Mouse (Mus musculus) MEL (cell line): ENCODE results near the gene Slc37a3. TPM values are rescaled to one million over a fixed set of nuclear protein-coding genes. Genes with fewer than 3 reads are reported as not detected.

Experiments used
- DNase-seq: peaks from one replicate; pipeline ENCODE4 v3.0.0; 2011; ENCODE audit warnings: low read depth, low spot score
- H3K27ac ChIP-seq: 2 replicates; pipeline ENCODE4 v1.5.1; 2012; ENCODE audit warnings: low read depth, mild to moderate bottlenecking, control low read depth, low read length, moderate library complexity; ENCODE audit not compliant: control insufficient read depth
- H3K27me3 ChIP-seq, 2 experiments: fragments of 150-350 bp in 1 of 2; sonication (generic) in 1 of 2; 2 replicates each; pipeline ENCODE4 v1.6.1; 2012; ENCODE audit warnings: low read length in 2 of 2, mild to moderate bottlenecking in 2 of 2, improper control_type of control experiment in 1 of 2, moderate library complexity in 1 of 2; ENCODE audit not compliant: insufficient read depth in 2 of 2, control insufficient read depth in 1 of 2
- H3K36me3 ChIP-seq, 2 experiments: 2 replicates each; pipeline ENCODE4 v1.6.1; 2012 to 2014; ENCODE audit warnings: low read length in 2 of 2, improper control_type of control experiment in 1 of 2, inconsistent platforms in 1 of 2, mild to moderate bottlenecking in 1 of 2; ENCODE audit not compliant: insufficient read depth in 2 of 2, control insufficient read depth in 1 of 2
- H3K4me1 ChIP-seq, 2 experiments: fragments of 150-350 bp in 1 of 2; sonication (generic) in 1 of 2; 2 replicates each; pipeline ENCODE4 v1.6.1; 2012; ENCODE audit warnings: low read length in 2 of 2, improper control_type of control experiment in 1 of 2, mild to moderate bottlenecking in 1 of 2; ENCODE audit not compliant: insufficient read depth in 2 of 2, control insufficient read depth in 1 of 2
- H3K4me3 ChIP-seq, 2 experiments: fragments of 150-350 bp in 1 of 2; sonication (generic) in 1 of 2; 2 replicates each; pipeline ENCODE4 v1.5.1; 2012; ENCODE audit warnings: low read depth in 2 of 2, low read length in 2 of 2, mild to moderate bottlenecking in 2 of 2, moderate library complexity in 2 of 2, control low read depth in 1 of 2, improper control_type of control experiment in 1 of 2; ENCODE audit not compliant: control insufficient read depth in 1 of 2, insufficient read depth in 1 of 2
- H3K79me2 ChIP-seq: 2 replicates; pipeline ENCODE4 v1.6.1; 2012; ENCODE audit warnings: mild to moderate bottlenecking, low read length, moderate library complexity; ENCODE audit not compliant: control insufficient read depth, poor library complexity, insufficient read depth
- H3K9ac ChIP-seq: 2 replicates; pipeline ENCODE4 v1.6.1; 2012; ENCODE audit warnings: low read depth, mild to moderate bottlenecking, control low read depth, low read length, moderate library complexity; ENCODE audit not compliant: control insufficient read depth, poor library complexity, severe bottlenecking
- H3K9me3 ChIP-seq: fragments of 150-350 bp; sonication (generic); replicated peaks from 2 replicates; pipeline ENCODE4 v1.6.1; 2012; ENCODE audit warnings: mild to moderate bottlenecking, low read length, improper control_type of control experiment, moderate library complexity; ENCODE audit not compliant: insufficient read depth
- CHD1 ChIP-seq: IDR thresholded peaks from 2 replicates; pipeline ENCODE4 v1.6.1; 2012; ENCODE audit warnings: low read depth, mild to moderate bottlenecking, inconsistent platforms, low read length, improper control_type of control experiment
- EP300 ChIP-seq, 2 experiments: IDR thresholded peaks; 2 replicates each; pipeline ENCODE4 v1.6.1; 2011; ENCODE audit warnings: improper control_type of control experiment in 2 of 2, low read length in 2 of 2, low read depth in 1 of 2, mild to moderate bottlenecking in 1 of 2
- GABPA ChIP-seq: IDR thresholded peaks from 2 replicates; pipeline ENCODE4 v1.6.1; 2012; ENCODE audit warnings: low read depth, mild to moderate bottlenecking, inconsistent platforms, low read length, improper control_type of control experiment, moderate library complexity
- KAT2A ChIP-seq: conservative IDR thresholded peaks from 2 replicates; pipeline ENCODE4 v1.6.1; 2012; ENCODE audit warnings: low read depth, low read length, improper control_type of control experiment, inconsistent platforms
- MAFK ChIP-seq: IDR thresholded peaks from 2 replicates; pipeline ENCODE4 v1.6.1; 2011; ENCODE audit warnings: low read depth, mild to moderate bottlenecking, low read length, improper control_type of control experiment, borderline replicate concordance
- MAX ChIP-seq: IDR thresholded peaks from 2 replicates; pipeline ENCODE4 v1.6.1; 2011; ENCODE audit warnings: low read length, improper control_type of control experiment
- MEF2A ChIP-seq: IDR thresholded peaks from 2 replicates; pipeline ENCODE4 v1.6.1; 2014; ENCODE audit warnings: low read depth, mild to moderate bottlenecking, inconsistent platforms, low read length, improper control_type of control experiment; ENCODE audit not compliant: poor library complexity, insufficient replicate concordance, severe bottlenecking; ENCODE audit errors: extremely low read depth
- MXI1 ChIP-seq: IDR thresholded peaks from 2 replicates; pipeline ENCODE4 v1.6.1; 2011; ENCODE audit warnings: mild to moderate bottlenecking, low read depth, low read length, improper control_type of control experiment
- MYB ChIP-seq: IDR thresholded peaks from 2 replicates; pipeline ENCODE4 v1.6.1; 2011; ENCODE audit warnings: mild to moderate bottlenecking, low read depth, low read length, improper control_type of control experiment
- NRF1 ChIP-seq: IDR thresholded peaks from 2 replicates; pipeline ENCODE4 v1.6.1; 2014; ENCODE audit warnings: low read depth, mild to moderate bottlenecking, inconsistent platforms, low read length, improper control_type of control experiment, moderate library complexity; ENCODE audit not compliant: poor library complexity, insufficient read depth, severe bottlenecking
- POLR2A ChIP-seq, 2 experiments: IDR thresholded peaks; 2 replicates each; pipeline ENCODE4 v1.6.1; 2011 to 2012; ENCODE audit warnings: low read length in 2 of 2, mild to moderate bottlenecking in 2 of 2, control low read depth in 1 of 2, improper control_type of control experiment in 1 of 2, low read depth in 1 of 2, moderate library complexity in 1 of 2; ENCODE audit not compliant: control insufficient read depth in 1 of 2, insufficient read depth in 1 of 2, poor library complexity in 1 of 2
- POLR2AphosphoS5 ChIP-seq: IDR thresholded peaks from 2 replicates; pipeline ENCODE4 v1.6.1; 2012; ENCODE audit warnings: low read depth, borderline replicate concordance, mild to moderate bottlenecking, inconsistent platforms, low read length, moderate library complexity, mixed read lengths
- UBTF ChIP-seq: IDR thresholded peaks from 2 replicates; pipeline ENCODE4 v1.6.1; 2012; ENCODE audit warnings: low read depth, mild to moderate bottlenecking, inconsistent platforms, low read length, improper control_type of control experiment, moderate library complexity, borderline replicate concordance; ENCODE audit not compliant: insufficient read depth
- USF2 ChIP-seq, 2 experiments: IDR thresholded peaks; 2 replicates each; pipeline ENCODE4 v1.6.1; 2011 to 2012; ENCODE audit warnings: improper control_type of control experiment in 2 of 2, low read length in 2 of 2, borderline replicate concordance in 1 of 2, inconsistent platforms in 1 of 2, low read depth in 1 of 2, mild to moderate bottlenecking in 1 of 2; ENCODE audit not compliant: insufficient read depth in 1 of 2
- ZC3H11A ChIP-seq: IDR thresholded peaks from 2 replicates; pipeline ENCODE4 v1.6.1; 2012; ENCODE audit warnings: low read depth, mild to moderate bottlenecking, inconsistent platforms, low read length, improper control_type of control experiment
- polyA plus RNA-seq, 2 experiments: library from polyadenylated mRNA; stranded (reverse) in 1 of 2; unstranded in 1 of 2; fragments of >175 nt in 1 of 2; fragments of >200 nt in 1 of 2; gene quantifications; 2 replicates each; pipeline versions ENCODE4 v1.2.1 to v1.2.4; 2012; ENCODE audit warnings: low replicate concordance in 2 of 2, low read depth in 1 of 2; ENCODE audit not compliant: insufficient read length in 2 of 2, insufficient read depth in 1 of 2, missing spikeins in 1 of 2
- total RNA-seq: library from RNA; depleted of rRNA; stranded (reverse); fragments of 300-350 nt; gene quantifications from 2 replicates; pipeline ENCODE4 v1.2.3, GENCODE M21; 2012

Gene Slc37a3
- total and polyA plus RNA-seq, 3 experiments = 4.9 to 12.0 TPM; not detected in 1

DNA sequence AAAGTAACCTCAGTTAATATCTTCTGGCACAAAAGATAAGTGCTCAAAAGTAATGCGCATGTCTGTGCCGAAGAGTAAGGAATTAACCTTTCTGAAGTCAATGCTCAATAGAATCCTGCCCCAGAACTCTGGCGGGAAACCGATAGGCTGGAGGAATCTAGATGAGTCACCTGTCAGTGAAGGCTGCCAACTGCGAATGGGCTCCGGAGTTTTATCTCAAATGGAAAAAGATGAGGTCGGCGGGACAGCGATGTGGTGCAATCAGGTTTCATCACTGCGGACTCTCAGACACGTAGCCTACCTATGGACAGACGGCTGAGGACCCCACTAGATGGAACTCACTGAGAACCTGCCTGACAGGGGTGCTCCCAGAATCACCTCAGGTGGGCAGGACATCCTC lies 63.0 kb downstream of the Slc37a3 start:
- H3K9ac ChIP-seq = no peak overlapping the region
- no peak for DNase-seq
- TF ChIP-seq EP300 (IDR thresholded peaks at IDR 0.05; ENCODE audit: low read depth in 1 of 2, low read length in 2 of 2) (no peak), POLR2AphosphoS5 (no peak), POLR2A (IDR thresholded peaks at IDR 0.05; ENCODE audit: control insufficient read depth in 1 of 2, insufficient read depth in 1 of 2, low read depth in 1 of 2, low read length in 2 of 2, poor library complexity in 1 of 2) (no peak)
- H3K4me1 ChIP-seq = peaks cover 6 to 14% of the 10 kb centered on the region in 2 experiments; a peak in 3 of 4 replicates
- H3K4me3 ChIP-seq = no peak overlapping the region
- H3K27ac ChIP-seq = no peak overlapping the region
- peaks cover 0 to 14% of the 10 kb centered on the region in 2 experiments; a peak in 2 of 4 replicates for H3K36me3 ChIP-seq
- H3K79me2 ChIP-seq = no peaks in the 10 kb centered on the region
- no peaks in the 10 kb centered on the region for H3K9me3 ChIP-seq
- no peaks in the 10 kb centered on the region for H3K27me3 ChIP-seq

DNA sequence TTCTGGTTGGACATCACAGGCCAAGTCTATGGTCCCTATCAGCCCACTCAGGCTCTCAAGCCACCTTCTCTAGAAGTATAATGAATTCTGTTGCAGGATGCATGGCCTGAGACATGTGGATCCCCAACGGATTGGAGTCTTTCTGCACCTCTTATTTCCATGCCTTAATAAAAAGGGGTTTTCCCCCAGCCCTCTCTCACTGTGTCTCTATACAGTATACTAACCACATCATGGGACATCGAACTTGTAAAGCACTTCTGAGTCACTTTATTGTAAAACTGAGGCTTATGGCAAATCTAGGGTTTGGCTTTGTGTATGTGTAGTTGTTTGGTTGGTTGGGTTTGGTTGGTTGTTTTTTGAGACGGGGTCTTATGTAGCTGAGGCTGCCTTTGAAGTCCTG lies 65.7 kb downstream of the Slc37a3 start:
- no peak overlapping the region for H3K9ac ChIP-seq
- H3K36me3 ChIP-seq = peaks cover 0 to 5% of the 10 kb centered on the region in 2 experiments; a peak in 2 of 4 replicates
- H3K27ac ChIP-seq = no peak overlapping the region
- no peaks in the 10 kb centered on the region for H3K27me3 ChIP-seq
- DNase-seq = no peak
- H3K4me3 ChIP-seq = no peak overlapping the region
- 0 out of 4 replicates have a peak, but pooled peaks cover 0 to 2% of the 10 kb centered on the region in 2 experiments for H3K4me1 ChIP-seq
- H3K9me3 ChIP-seq = no peaks in the 10 kb centered on the region
- TF ChIP-seq GABPA (no peak), MAFK (no peak), NRF1 (no peak), ZC3H11A (no peak), USF2 (IDR thresholded peaks at IDR 0.05; ENCODE audit: borderline replicate concordance in 1 of 2, insufficient read depth in 1 of 2, low read depth in 1 of 2, low read length in 2 of 2) (no peak), MYB (no peak), UBTF (no peak), MEF2A (no peak), MXI1 (no peak), MAX (no peak), CHD1 (no peak), KAT2A (no peak)
- H3K79me2 ChIP-seq = no peaks in the 10 kb centered on the region
